In the genomic region with DNA sequence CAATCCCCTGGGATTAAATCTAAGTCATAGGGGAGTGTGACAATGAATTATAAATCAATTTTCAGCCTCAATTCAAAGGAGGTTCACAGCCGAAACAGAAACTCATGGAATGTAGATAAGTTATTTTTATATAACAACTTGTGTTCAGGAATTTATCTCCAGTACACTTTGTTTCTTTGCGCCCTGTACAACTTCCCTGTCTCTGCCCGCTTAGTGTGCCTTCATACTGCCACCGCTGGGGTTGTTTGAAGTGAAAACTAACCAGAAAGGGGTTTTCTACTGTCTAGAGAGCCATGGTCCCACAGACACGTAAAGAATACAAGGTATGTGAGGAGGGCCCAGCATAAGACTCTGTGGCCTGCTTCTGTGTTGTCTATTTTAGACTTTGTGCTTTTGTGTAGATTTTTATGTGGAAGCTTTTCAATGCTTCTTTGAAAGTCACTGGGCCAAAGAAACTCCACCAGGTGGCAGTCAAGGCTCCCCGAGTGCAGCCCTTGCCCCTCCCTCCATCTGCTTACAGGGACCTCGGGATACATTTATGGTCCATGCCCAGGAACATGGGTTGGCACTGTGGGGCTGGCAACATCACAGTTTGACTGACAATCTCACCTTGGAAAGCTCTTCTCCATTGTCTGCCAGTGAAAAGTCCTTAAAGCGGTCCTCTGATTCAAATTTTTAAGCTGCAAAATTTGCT, we compare ENCODE assay signal across 9 mouse cellular contexts. TPM values are rescaled to one million over a fixed set of nuclear protein-coding genes. Genes with fewer than 3 reads are reported as not detected.
DNase-seq lines count a peak whose midpoint lies in the region; ATAC-seq lines count a peak whose summit lies in the region.
"Had no signal": no experiment of that assay in that cellular context is flagged by ENCODE, and none has a peak within 500 bp of the region (broad histone marks: within the 10 kb centered on the region; RNA-seq: fewer than 3 reads in every experiment).

No protein-coding gene starts in this region.

- H3K9me3 ChIP-seq in heart, embryonic 12.5 days (replicated peaks): no peaks in the 10 kb centered on the region
- no peaks in the 10 kb centered on the region for H3K9me3 ChIP-seq in embryonic facial prominence, embryonic 14.5 days (ENCODE audit: control insufficient read depth, low read length)
- no peaks in the 10 kb centered on the region for H3K9me3 ChIP-seq in limb, embryonic 10.5 days (replicated peaks)

- DNase-seq in heart, adult 11 months: peak; percentile 92
- DNase-seq in right cerebral cortex, adult 18-20 months: peak; percentile 47
- DNase-seq in right cerebral cortex, postnatal 25 days: no peak
- DNase-seq in embryonic facial prominence, embryonic 14.5 days (ENCODE audit: low spot score): peak; percentile 41
- peak; percentile 48 for DNase-seq in limb, embryonic 10.5 days (ENCODE audit: low spot score)
- no peak for DNase-seq in spleen, adult 12 weeks (ENCODE audit: low spot score)
- no peak for DNase-seq in thymus, postnatal 36 days

- no peak overlapping the region for H3K9ac ChIP-seq in heart, embryonic 12.5 days
- H3K9ac ChIP-seq in embryonic facial prominence, embryonic 14.5 days (ENCODE audit: low read depth, low read length): no peak overlapping the region

- no peaks in the 10 kb centered on the region for H3K36me3 ChIP-seq in heart, embryonic 12.5 days
- no peaks in the 10 kb centered on the region for H3K36me3 ChIP-seq in embryonic facial prominence, embryonic 14.5 days (ENCODE audit: control insufficient read depth, insufficient read depth, low read length)
- H3K36me3 ChIP-seq in limb, embryonic 10.5 days: no peaks in the 10 kb centered on the region
- H3K36me3 ChIP-seq: G1E had no signal

- WGBS in heart, embryonic 12.5 days: 59% methylated on average over 8 of the region's 8 CpGs
- 66% methylated on average over 8 of the region's 8 CpGs for WGBS in embryonic facial prominence, embryonic 14.5 days
- 71% methylated on average over 8 of the region's 8 CpGs for WGBS in limb, embryonic 10.5 days

- no peaks in the 10 kb centered on the region for H3K27me3 ChIP-seq in heart, embryonic 12.5 days (replicated peaks)
- H3K27me3 ChIP-seq in embryonic facial prominence, embryonic 14.5 days (replicated peaks; ENCODE audit: control insufficient read depth, insufficient read depth, low read length): no peaks in the 10 kb centered on the region
- no peaks in the 10 kb centered on the region for H3K27me3 ChIP-seq in limb, embryonic 10.5 days (ENCODE audit: low read depth, poor library complexity, severe bottlenecking)

- H3K4me1 ChIP-seq in heart, embryonic 12.5 days (replicated peaks): peaks cover 7% of the 10 kb centered on the region; the same call in 1 of the 2 replicates
- no peaks in the 10 kb centered on the region for H3K4me1 ChIP-seq in embryonic facial prominence, embryonic 14.5 days (ENCODE audit: control insufficient read depth, insufficient read depth, low read length)
- H3K4me1 ChIP-seq in limb, embryonic 10.5 days: no peaks in the 10 kb centered on the region

- no peak overlapping the region for H3K4me3 ChIP-seq in heart, embryonic 12.5 days
- no peak overlapping the region for H3K4me3 ChIP-seq in embryonic facial prominence, embryonic 14.5 days (ENCODE audit: low read depth, low read length)
- H3K4me3 ChIP-seq in limb, embryonic 10.5 days: no peak overlapping the region

- ATAC-seq in heart, embryonic 12.5 days (ENCODE audit: insufficient number of reproducible peaks, low FRiP score): no peak
- ATAC-seq in embryonic facial prominence, embryonic 14.5 days (ENCODE audit: low read depth): no peak

- H3K4me2 ChIP-seq in heart, embryonic 12.5 days: no peak overlapping the region
- H3K4me2 ChIP-seq in embryonic facial prominence, embryonic 14.5 days (ENCODE audit: low read depth, low read length): no peak overlapping the region

- H3K27ac ChIP-seq in heart, embryonic 12.5 days (ENCODE audit: poor library complexity, severe bottlenecking): no peak overlapping the region
- no peak overlapping the region for H3K27ac ChIP-seq in embryonic facial prominence, embryonic 14.5 days (replicated peaks; ENCODE audit: low read depth, low read length)
- H3K27ac ChIP-seq in limb, embryonic 10.5 days: no peak overlapping the region

RNA-seq across cellular contexts. Expression of gene Zfp385b, which starts 23.4 kb away (rescaled TPM):
- polyA plus RNA-seq in heart, embryonic 12.5 days (2016; fragmentation: Nextera tagmentation; extraction: Ambion mirVana): 4.3 and 4.5 TPM in 2 replicates
- polyA plus RNA-seq in embryonic facial prominence, embryonic 14.5 days (2014; fragmentation: Nextera tagmentation; extraction: Ambion mirVana): 8.9 and 10.9 TPM in 2 replicates
- polyA plus RNA-seq in limb, embryonic 10.5 days (2016; fragmentation: Nextera tagmentation; extraction: Ambion mirVana): 0.43 and 0.71 TPM in 2 replicates
- polyA plus RNA-seq: G1E had no signal

Comparison
In these comparisons a context has a peak if more than half of its experiments do, and no peak if none do; other contexts are left out.
1. DNase-seq: peak in heart, adult 11 months (single experiment), right cerebral cortex, adult 18-20 months (single experiment), embryonic facial prominence, embryonic 14.5 days (single experiment) and limb, embryonic 10.5 days (single experiment); none in right cerebral cortex, postnatal 25 days (single experiment), spleen, adult 12 weeks (single experiment) and thymus, postnatal 36 days (0 of 2).